Mouse (Mus musculus): ENCODE results near the gene Esr2. TPM values are rescaled to one million over a fixed set of nuclear protein-coding genes. Genes with fewer than 3 reads are reported as not detected.

The Esr2 gene
- total RNA-seq, 2 experiments from 2014 or later: not detected

DNA sequence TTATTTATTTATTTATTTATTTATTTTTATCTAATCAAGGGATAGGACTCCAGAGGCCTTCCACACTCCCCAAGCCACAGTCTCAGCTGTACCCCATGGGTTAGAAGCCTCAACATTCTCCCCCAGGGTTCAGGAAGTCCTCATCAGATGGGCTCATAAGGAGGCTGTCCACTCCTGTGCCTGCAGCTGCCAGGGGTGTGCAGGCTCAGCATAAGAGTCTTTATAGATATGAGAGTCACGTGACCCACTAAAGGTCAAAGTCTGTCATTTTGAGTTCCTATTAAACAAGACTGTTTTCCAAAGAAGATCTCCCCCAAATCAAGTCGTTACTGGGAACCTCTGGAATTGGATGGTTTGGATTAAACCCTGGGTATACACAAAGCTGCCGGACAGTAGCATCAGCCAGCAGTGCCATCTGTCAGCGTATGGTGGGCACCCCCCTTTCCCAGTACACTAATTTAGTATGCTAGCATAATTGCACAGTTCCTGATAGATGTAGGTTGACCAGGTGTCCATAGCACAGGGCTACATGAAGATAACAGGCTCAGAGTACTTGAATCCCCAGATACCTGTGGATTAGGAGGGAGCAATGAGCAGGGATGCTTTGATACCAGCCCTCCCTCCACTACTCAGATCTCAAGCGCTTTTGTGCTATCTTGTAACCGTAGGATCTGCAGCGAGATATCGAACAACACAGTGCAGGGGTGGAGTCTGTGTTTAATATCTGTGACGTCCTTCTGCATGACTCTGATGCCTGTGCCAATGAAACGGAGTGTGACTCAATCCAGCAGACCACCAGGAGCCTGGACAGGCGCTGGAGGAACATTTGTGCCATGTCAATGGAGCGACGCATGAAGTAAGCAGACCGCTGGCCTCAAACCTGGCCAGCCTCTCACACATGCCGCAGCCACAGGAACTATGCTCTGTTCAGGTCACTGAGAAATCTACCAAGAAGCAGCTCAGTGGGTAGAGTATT lies 83.2 kb downstream of the Esr2 start:
- no peak for ATAC-seq (replicated peaks; ENCODE audit: low FRiP score, poor library complexity, severe bottlenecking)

GRCm38 (mm10) chr12:76092789-76093466 lies 84.1 kb downstream of the Esr2 start:
- no peak for ATAC-seq (replicated peaks; ENCODE audit: low FRiP score, poor library complexity, severe bottlenecking)

DNA sequence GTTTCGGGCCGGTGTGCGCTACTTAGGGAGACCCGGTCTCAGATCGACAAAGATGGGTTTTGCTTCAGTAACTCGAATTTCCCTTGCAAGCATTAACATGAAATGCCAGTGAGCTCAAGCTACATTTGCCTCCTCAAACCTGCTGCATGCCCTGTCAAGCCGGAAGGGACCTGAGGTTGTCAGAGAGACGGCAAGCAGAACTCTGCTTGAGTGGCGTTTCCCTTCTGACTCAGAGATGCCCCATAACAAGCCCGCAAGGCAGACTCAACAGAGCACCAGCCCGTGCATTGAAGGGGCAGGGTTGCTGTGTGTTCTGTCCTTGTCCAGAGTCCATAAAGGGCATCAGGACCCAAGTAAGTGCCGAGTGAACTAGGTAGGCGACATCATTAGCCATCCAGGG lies 90.0 kb downstream of the Esr2 start:
- ATAC-seq (replicated peaks; ENCODE audit: low FRiP score, poor library complexity, severe bottlenecking): no peak

DNA sequence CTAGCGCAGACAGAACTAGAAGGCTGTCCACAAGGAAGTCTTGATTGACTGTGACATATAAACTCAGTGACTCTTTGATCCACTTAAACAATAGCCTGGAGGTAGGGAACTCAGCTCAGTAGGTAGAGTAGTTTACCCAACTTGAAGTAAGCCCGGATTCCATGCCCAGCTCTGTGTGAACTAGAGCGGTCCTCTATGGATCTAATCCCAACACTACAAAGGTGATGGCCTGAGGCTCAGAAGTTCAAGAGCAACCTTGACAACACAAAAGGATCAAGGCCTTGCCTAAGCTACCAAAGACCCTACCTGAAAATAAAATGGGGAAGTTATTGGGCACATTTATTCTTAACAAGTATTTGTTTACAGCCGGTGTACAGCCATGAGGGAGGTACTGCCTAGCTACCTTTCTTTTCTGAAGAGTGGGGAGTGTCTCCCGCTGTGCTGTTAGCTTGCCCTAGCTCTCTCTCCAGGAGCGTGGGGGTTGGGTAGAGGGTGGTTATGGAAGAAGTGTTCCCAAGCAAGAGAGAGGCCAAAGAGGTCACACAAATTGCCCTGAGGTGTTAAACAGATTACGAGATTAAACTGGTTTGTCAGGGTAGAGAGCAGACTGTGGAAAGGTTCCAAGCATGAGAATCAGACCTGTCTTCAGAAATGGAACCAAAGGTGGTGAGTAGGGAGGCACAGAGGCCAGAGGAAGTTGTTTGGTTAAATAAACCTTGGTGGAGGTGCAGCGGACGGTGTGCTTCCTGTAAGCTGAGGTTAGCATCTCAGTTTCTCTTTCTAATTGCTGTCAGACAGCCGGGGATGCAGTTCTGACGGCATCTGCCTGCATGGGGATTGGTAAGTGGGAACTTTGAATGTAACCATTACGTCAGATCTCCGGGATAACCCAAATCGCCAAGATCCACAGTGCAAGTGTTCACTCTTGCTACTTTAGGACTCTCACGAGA lies 90.8 kb downstream of the Esr2 start:
- no peak for ATAC-seq (replicated peaks; ENCODE audit: low FRiP score, poor library complexity, severe bottlenecking)

DNA sequence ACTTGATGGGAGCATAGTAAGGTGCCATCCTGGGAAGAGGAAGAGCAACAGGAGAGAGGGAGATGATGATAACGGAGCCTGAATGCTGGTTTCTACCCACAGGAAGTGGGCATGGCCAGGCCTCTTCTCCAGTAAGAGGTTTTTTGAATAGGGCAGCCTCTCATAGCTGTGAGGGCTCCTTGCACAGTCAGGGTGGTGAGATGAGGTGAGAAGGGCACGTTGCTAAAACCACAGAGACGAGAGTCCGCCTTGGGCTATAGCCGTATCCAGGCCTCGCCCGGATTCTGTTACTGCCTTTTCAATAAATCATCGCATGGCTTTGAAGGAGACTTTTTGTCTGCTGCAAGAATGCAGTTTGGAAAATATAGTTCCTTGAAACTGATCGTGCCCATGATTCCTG lies 92.0 kb downstream of the Esr2 start:
- no peak for ATAC-seq (replicated peaks; ENCODE audit: low FRiP score, poor library complexity, severe bottlenecking)

- ATAC-seq (replicated peaks; ENCODE audit: low FRiP score, poor library complexity, severe bottlenecking): no peak
These were observed 95.4 kb downstream of the Esr2 start for GRCm38 (mm10) chr12:76081557-76082211.

DNA sequence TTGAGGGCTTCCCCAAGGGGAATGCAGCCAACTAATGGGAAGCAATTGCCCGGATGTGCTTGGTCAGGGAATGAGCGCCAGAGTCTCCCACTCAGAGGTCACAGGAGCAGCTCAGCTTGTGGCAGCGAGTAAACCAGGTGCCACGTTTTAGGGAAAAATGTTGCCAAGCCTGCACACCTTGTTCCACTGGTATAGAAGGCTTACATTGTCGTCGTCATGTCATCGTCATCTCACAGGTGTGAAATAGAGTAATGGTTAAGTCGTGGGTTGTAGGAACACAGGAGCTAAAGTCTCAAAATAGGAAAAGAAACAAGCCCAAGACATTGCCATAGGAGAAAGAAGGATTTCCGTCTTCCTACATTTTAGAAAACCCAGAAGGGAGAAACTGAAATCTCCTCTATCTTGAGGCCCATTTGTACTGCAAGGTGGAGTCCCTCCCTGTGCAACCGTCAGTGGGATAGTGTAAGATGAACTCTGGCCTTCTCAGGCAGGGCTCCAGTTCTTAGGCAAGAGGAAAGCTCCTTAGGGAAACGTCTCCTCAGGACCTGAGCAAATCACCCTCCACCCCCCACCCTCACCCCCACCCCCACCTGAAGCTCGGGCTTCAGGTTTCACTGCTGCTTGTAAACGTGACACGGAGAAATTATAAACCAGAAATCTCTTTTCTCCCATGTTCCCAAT lies 96.0 kb downstream of the Esr2 start:
- ATAC-seq (replicated peaks; ENCODE audit: low FRiP score, poor library complexity, severe bottlenecking): no peak

DNA sequence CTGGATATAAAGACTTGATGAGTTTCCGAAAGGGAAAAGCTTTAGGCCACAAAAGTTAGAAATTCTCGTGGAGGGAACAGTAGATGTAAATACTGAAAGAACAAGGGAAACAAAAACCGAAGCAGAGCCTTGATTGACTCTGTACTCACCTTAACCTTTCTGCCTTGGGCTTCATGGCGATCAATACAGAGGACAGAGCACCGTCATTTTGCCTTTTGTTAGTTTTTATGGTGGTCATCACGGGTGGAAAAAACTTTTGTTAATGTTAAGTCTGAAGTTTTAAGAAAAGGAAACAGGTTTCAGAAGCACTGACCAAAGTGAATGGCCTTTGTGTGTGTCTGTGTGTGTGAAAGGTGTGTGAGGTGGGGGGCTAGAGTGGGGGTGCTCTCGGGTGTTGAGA lies 103.1 kb downstream of the Esr2 start:
- no peak for ATAC-seq (replicated peaks; ENCODE audit: low FRiP score, poor library complexity, severe bottlenecking)

- ATAC-seq (replicated peaks; ENCODE audit: low FRiP score, poor library complexity, severe bottlenecking): no peak
These were observed 103.8 kb downstream of the Esr2 start for GRCm38 (mm10) chr12:76073066-76073826.

GRCm38 (mm10) chr12:76071935-76072849 lies 104.9 kb downstream of the Esr2 start:
- ATAC-seq (replicated peaks; ENCODE audit: low FRiP score, poor library complexity, severe bottlenecking): no peak

Other genes with a start within 250 kb of the Esr2 start
- gene Tex21, start 69.5 kb upstream of the Esr2 start, total RNA-seq (2015; ENCODE audit: low replicate concordance): not detected in 2 replicates
- gene Tex21, start 69.5 kb upstream of the Esr2 start, total RNA-seq (2017; ENCODE audit: low replicate concordance): 2.0 TPM in 1 of 2 replicates, not detected in the other
- 16.9 and 46.1 TPM in 2 replicates for gene Mthfd1, start 78.0 kb upstream of the Esr2 start, total RNA-seq (2015; ENCODE audit: low replicate concordance)
- gene Mthfd1, start 78.0 kb upstream of the Esr2 start, total RNA-seq (2017; ENCODE audit: low replicate concordance): 37.9 and 42.3 TPM in 2 replicates
- 0.38 TPM in 1 of 2 replicates, not detected in the other for gene Akap5, start 147.6 kb upstream of the Esr2 start, total RNA-seq (2015; ENCODE audit: low replicate concordance)
- gene Akap5, start 147.6 kb upstream of the Esr2 start, total RNA-seq (2017; ENCODE audit: low replicate concordance): 0.28 TPM in 1 of 2 replicates, not detected in the other
- gene Zbtb25, start 192.3 kb upstream of the Esr2 start, total RNA-seq (2015; ENCODE audit: low replicate concordance): 6.1 and 19.2 TPM in 2 replicates
- 1.3 and 4.6 TPM in 2 replicates for gene Zbtb25, start 192.3 kb upstream of the Esr2 start, total RNA-seq (2017; ENCODE audit: low replicate concordance)
- 4.6 and 4.8 TPM in 2 replicates for gene Zbtb1, start 193.0 kb upstream of the Esr2 start, total RNA-seq (2015; ENCODE audit: low replicate concordance)
- gene Zbtb1, start 193.0 kb upstream of the Esr2 start, total RNA-seq (2017; ENCODE audit: low replicate concordance): 4.0 and 5.6 TPM in 2 replicates
- 0.42 and 4.4 TPM in 2 replicates for gene Hspa2, start 226.9 kb upstream of the Esr2 start, total RNA-seq (2015; ENCODE audit: low replicate concordance)
- 0.68 and 1.8 TPM in 2 replicates for gene Hspa2, start 226.9 kb upstream of the Esr2 start, total RNA-seq (2017; ENCODE audit: low replicate concordance)
- gene Ppp1r36, start 240.3 kb upstream of the Esr2 start, total RNA-seq (2015; ENCODE audit: low replicate concordance): not detected in 2 replicates
- not detected in 2 replicates for gene Ppp1r36, start 240.3 kb upstream of the Esr2 start, total RNA-seq (2017; ENCODE audit: low replicate concordance)